Mouse (Mus musculus) right cerebral cortex, postnatal 4 days (tissue): Measurements from ENCODE around the gene Gm3286.
"Not testable (repeated sequence)": the region's sequence is repeated elsewhere in the genome, so short reads cannot be mapped to it uniquely, and the experiment has no call there.

ENCODE experiments used
- DNase-seq: peaks from one replicate; pipeline ENCODE4 v3.0.0-alpha.2; 2022

The Gm3286 gene

DNA sequence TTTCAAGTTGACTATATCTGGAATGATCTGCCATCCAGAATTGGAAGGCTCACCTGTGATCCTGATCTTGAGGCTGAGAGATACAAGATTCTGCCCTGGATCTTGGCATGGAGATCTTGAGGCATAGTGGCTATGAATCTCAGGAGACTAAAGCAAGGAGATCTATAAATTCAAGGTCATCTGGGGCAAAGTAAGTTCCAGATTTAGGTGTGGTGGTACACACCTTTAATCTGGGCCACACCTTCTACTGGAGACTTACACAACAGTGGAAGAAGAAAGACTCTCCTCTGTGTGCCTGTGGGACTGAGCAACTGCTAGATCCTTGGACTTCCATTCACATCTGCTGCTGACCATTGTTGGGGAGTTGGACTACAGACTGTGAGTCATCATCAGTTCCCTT, at the start of gene Gm3286:
Gene Gm3286, plus strand, starts transcription at position 301 of the 400 bp plus-strand sequence.
- DNase-seq: not testable (repeated sequence)
